Mouse (Mus musculus) urinary bladder, adult 18-20 months (tissue): Measurements from ENCODE around the gene Dock4.

Experiments
- DNase-seq, 2 experiments: peaks; one replicate each; pipeline ENCODE4 v3.0.0; 2022; ENCODE audit warnings: low spot score in 2 of 2, mixed read lengths in 2 of 2

Dock4 gene

DNA sequence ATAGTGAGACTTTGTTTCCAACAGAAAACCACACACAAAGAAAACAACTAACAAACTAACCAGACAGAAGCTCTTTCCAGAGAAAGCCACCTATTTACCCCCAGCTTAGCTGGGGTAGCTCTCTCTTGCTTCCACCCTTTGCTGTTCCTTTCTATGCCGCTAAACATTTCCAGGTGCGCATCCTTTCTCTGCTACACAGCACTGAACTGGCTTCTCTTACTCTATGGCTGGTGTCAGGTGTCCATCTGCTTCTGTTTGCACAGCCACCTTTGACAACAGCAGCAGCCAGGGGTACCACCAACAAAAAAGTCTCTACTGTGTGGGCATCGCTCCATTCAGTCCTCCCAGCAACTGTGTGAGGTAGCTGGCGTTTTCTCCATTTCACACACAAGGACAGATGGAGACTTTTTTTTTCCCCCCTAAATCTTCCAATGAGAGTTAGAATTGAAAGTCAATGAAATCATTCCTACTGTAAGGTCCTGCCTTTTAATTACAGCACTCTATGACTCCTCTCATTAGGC, 122.7 kb downstream of the Dock4 start:
- no peak for DNase-seq

DNA sequence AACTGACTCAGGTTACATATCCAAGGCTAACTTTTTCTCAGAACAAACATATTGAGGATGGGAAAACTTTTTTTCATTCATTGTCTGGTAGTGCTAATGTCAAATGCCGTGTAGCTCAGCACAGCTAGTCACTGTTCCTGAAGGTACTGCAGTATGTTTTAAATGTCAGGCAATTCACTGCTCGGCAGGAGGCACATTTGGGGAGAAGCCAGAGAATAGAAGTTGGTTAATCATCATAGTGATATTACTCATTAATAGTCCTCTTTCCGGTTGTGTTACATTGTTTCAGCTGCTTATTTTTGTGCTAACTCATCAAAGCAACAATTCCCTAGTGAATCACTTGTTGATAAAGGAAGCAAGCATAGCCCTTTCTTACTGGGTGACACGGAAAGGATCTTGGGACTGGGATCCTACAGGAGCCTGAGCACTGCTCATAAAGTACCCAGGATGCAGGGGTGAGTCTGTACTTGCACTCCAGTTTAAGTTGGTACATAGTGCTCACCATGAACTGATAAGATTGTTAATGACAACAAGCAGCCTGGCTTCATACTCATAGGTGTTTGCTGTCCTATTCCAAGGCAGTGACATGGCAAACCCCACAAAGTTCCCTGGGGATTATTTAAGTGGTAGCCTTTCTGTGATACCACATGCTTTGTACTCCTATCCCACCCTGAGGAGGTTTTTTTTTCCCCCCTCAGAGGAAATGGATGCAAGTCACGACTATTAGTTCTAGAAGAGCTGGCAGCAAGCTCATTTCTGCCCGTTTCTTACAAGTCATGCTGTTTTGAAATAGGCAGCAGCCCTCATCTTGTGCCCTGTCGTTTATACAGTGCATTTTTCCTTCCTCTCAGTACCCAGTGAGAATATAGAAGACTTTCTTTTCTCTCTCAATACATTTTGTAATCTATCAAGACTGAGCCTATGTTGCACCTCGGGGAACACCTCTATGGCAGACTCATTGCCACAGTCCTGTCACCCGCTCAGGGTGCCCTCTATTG, 123.5 kb downstream of the Dock4 start:
- no peak for DNase-seq

DNA sequence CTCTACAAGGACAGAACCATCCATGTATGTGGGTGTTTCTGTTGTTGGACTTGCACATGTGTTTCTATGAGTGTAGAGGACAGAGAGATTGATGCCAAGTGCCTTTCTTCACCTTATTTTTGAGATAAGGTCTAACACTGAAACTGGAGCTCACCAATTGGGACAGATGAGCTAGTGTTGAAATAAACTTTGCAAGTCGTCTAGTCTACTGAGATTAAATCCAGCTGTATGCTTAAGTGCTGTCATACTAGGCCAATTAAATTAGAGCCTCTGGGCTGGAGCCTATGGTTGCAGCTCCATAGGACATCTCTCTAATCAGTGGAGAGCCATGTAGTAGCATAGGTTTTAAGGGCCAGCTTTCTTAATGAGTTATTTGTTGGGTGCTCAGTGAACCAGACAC, 124.5 kb downstream of the Dock4 start:
- DNase-seq, result no peak

DNA sequence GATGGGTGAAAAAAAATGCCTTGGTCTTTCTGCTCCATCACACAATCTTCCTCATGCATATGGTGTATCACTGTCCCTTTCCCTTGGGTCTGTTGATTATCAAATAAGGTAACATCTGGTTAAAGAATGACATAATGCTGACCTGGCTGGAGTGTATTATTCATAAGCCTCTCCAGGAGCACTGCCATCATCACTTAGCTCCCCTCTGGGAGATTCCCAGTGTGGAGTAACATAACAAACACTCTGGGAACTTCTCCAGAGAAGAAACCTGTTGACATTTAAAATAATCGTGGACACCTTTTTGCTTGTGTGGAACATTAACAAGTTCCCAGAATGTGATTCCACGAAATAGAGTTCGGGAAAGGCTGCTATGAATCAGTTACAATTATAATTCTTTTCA, 128.3 kb downstream of the Dock4 start:
- no peak for DNase-seq

DNA sequence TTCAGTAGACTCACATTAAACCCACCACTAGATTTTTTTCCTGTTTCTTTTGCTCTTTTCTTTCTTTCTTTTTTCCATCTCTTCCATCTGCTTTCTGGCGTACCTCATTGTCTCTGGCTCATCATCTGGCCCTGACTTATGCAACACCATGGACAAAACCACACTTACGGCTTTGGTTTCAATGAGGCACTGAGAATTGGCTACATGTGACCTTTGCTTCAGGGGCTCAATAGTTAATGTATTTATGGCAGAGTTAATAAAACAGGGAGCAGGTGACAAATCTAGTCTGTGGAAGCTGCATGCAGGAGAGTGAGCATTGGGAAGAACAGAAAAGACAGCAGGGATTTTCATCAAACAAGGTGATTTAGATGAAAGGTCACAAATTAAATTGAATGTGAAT, 131.0 kb downstream of the Dock4 start:
- no peak for DNase-seq

DNA sequence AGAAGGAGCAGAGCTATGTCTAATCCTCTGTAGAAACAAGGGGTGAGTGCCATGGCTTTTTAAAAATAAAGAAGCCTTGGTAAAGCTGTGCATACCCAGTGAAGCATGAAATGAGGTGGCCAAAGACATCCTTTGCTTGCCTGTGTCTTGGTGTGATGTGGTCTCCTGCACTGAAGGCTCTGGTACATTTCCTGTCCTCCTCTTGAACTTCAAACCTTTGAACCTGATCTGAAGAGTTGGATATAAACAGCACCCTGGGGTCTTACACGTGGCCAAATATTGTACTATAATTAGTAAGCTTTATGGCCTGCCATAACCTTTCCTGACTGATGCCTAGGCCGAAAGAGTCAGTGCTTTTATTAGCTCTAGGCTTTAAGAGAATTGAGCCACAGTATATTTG, 134.6 kb downstream of the Dock4 start:
- no peak for DNase-seq

DNA sequence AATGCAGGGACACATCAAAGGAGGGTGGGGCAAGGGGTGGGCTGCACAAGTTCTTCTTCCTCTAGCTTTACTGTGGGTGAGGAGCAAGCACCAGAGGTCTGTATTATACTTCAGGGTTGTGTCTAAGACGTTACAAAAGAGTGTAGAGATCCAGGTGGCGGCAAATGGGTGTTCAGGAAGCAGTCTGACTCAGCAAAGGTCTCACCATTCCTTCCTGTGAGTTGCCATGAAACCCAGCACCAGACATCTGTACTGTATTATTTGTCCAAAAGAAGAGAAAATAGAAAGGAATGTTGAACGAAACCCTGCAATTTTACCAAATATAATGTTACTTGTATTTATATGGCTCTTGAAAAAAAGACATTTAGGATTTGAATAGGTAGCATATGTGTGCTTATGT, 135.3 kb downstream of the Dock4 start:
- no peak for DNase-seq

DNA sequence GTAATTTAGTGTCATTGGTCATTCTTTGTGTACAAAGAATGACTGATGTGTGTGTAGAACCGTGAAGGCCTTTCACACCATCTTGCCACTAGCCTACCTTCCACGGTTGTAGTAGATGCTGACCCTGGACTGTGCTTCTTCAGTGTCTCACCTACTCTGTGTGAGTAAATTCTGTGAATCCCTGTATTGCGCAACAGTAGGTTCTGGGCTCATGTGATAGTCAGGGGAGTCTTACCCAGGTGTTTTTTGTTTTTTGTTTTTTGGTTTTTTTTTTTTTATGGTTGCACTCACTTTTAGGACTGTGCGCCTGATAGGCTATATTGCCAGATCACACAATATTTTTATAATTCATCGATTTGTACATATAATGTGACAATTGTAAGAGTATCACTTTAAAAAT, 136.3 kb downstream of the Dock4 start:
- no peak for DNase-seq

DNA sequence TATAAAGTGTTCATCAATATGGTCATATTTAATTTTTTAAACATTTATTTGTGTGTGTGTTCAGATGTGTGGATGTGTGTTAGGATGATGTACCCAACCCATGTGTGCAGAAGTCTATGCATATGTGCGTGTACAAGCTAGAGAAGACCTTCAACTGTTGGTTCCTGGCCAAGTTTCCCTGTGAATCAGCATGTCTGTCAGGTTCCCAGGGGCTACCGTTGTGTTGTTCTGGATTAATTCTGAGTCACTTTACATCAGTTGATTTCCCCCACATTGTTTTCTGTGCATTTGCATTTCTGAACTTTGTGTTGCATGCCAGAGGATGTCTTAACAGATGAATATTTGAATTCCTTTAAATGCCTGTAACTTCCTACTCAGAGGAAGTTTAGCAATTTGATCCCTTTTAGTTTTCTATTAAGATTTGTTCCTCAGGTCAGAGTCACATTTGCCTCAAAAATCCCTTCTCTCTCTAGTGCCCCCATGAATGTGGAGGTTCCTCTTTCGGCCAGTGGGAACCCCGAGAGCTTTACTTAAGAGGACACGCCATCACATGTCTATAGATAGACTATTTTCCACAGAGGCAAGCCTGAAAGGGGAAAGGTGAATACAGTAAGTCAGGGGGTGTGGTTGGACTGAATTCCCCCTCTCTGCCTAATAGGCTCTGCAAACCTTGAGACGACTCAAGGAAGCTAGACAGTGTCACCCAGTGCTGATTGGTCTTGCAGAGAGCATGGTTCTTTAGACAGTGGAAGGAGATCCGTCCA, 139.0 kb downstream of the Dock4 start:
- DNase-seq, result no peak

DNA sequence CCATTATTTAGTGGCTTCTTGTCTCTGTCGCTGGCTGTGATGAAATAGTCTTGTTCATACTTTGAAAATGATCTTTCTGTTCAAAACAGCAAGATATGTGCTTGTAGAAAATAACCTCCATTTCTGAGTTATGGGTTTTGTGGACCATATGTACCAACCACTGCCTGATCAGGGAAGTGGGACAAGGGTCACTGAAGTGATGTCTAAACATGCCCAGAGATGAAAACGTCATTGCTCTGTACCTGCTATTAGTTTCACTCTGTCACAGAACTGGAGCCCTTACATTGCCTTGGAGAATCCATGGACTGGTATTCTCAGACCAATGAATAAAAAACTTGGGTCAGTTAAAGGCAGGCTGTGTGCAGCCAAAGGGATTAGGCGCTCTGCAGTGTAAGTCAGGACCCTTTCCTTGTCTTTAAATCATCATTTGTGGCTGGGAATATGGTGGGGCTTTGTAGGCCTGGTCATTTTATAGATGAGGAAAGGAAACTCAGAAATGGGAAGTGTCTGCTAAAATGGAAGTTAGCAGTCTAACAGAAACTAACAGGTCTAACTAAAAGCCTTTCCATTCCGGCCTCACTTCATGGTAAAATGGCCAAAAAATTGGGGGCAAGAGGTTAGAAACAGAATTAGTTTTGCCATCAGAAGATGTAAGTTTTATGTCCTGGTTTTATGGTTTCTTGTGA, 139.8 kb downstream of the Dock4 start:
- DNase-seq, result no peak

DNA sequence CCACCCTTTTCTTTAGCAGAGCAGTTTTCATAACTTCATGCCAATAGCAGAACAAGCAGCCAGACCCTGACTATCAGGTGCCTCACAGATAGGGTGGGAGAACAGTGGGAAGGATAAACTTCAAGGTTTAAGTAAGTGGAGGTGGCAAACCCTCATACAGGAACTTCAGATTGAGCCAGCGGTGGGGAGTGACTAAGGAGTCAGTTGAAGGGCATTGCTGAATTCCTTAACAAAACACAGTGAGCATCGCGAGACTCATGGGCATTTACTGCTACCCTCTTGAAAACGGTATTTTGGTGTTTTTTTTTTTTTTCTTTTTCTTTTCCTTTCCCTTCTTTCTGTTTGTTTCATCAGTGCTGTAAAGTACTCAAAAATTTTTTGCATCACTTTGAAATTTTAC, 148.4 kb downstream of the Dock4 start:
- DNase-seq, result no peak

DNA sequence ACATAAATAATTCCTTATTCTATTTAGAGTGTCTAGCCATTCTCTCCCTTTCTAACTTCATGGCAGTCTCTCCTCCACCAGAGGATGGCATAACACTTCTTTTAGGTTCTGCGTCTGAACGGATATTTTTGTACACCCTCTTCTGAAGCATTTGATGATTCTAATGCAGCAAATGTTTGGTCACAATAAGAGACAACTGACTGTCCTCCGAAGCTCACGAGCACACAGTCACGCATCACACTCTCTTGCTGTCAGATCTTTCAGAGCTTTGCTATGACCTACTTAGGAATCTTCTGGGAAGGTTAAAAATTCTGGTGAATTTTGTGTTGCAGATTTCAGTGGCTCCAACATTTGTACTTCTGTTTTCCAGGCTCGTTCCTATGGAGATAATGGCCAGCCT, 149.7 kb downstream of the Dock4 start:
- no peak for DNase-seq

DNA sequence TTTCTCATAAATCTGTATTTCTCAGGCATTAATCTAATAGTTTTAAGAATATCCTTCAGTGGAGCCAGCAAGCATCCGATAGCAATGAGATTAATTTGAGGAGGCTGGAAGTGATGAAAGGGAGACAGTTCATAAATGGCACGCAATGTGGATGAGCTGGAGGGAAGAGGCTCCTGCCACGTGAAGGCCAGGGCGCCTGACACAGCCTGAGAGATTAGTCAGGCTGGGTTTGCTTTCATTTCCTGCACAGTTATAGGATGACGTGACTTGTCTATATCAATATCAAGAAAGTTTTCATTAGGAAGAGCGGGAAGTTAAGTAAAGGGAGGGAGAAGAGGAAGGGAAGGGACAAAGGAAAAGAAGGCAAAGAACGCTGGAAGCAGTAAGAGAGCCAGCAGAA, 150.3 kb downstream of the Dock4 start:
- no peak for DNase-seq

DNA sequence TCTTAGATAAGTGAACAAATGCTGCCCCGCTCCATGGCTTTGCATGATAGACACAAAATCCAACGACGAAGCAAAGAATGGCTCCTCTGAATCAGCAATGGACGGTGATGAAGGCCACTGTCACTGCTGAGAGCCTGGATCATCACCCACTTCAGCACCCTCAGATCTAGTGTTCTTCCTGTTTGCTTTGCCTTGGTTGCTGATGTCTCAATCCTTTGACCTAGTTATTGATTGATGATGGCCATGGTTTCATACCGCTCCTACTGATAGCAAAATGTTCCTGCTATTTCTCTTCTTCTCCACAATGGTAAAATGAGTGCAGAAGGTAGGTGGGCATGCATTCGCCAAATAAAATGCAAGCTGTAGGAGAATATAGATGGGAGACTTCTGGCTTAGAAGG, 150.7 kb downstream of the Dock4 start:
- DNase-seq, result no peak

DNA sequence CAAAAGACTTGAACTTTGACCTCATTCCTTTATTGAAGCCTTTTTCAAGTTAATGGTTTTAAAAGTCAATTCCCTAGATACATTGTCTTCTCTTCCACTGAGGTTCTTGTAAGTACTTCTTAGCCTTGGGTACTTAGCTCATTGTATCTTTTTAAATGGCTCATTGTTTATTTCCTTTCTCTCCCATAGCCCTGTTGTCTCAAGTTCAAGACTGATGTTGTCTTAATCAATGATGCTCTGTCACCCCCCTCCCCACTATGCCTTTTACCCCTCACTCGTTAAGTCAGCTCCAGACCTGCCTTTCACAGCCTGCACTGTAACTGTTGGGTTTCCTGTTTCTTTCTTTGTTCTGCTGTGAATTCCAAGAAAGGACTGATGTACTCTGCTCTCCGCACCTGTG, 154.2 kb downstream of the Dock4 start:
- DNase-seq, result no peak

DNA sequence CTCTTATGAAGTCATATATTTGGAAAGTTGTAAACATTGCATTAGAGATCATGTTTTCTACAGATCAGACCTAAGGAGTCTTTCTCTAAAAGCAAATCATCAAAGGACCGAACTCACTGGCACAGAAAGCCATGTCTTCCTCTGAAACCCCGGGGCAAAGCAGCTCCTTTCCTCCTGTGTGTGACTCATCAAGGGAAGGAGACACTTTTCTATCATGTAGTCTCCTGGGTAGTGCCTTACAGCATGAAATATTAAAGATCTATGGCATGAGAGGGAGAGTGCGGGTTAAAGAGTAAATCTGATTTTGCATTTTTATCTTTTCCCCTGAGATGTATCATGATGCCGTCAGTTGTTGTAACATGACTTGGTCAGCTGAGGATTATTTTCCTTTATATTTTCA, 159.8 kb downstream of the Dock4 start:
- no peak for DNase-seq

DNA sequence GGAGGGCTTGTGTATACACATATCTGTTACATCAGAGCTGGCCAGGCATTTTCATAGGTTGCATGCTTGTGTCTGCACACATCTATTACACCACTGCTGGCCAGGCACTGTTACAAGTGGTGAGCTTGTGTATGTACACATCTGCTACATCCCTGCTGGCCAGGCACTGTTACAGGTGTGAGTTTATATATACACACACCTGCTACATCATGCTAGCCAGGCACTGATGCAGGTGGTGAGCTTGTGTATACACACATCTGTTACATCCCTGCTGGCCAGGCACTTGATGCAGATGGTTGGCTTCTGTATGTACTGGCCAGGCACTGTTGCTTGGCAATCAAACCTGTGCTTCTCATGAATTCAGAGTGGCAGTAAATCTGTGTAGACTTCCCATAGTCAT, 177.2 kb downstream of the Dock4 start:
- no peak for DNase-seq

DNA sequence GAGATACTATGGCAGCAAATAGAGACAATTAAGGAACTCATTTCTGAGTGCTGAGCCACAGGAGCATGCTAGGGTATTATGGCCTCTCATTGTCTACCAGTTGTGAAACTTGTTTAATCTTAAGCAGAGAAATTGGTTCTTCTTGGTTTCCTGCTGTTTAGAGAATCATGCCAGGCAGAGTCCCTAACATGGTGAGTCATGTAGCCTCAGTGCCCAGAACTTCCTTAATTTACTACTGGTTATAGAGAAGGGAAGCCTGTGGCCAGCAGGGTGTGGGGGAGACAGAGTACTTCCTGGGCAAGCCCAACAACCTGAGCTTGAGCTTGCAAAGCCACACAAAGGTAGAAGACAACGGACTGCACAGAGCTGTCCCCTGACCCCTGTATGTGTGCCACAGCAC, 180.8 kb downstream of the Dock4 start:
- DNase-seq, result peak in 1 of 2 experiments; percentile 4

DNA sequence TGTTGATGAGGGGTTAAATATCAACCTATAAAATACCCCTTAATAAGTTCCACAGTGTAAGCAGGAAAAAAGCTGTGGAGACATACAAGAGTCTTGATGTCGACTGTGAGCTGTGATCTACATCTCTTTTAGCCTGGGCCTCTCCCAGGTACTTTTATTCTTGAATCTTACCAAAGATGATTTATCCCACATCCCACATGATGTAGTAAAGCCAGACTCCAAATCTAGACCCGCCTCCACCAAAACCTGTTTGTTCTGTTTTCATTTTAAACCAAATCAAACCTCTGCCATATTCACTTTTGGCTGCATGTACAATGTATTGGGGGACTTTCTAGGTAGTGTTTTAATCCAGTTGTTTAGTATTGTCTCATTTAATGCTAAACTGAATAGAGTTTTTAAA, 187.5 kb downstream of the Dock4 start:
- no peak for DNase-seq

DNA sequence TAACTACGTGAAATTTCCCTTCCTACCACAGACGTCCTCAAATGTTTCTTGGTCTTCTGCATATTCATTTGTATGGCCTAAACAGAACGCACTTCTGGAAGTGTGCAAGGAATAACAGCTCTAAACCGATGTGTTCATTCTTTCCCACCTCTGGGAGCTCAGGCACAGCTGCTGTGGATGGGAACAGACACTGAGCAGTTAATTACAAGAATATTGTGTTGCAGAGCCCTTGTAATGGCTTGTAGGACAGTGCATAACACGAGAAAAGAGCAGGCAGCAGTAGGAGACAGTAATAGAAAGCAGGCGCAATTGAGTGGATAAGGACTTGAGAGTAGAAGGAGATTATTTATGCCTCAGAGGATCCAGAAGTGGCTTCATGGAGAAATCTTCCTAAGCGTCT, 188.4 kb downstream of the Dock4 start:
- no peak for DNase-seq

DNA sequence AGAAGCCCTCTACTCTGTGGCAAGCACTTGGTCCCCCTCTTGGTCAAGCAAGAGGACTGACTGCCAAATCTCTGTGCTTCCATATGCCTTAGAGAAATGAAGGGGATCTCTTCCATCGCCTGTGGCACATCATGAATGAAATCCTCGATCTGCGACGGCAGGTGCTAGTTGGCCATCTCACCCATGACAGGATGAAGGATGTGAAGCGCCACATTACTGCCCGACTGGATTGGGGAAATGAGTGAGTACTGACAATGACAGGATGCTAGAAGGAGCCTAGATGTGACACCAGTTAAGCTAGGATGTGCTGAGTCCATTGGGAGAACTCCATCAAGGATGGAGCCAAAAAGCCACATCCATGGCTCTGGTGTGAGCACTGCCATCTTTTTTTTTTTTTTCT, 190.2 kb downstream of the Dock4 start:
- DNase-seq, result no peak

DNA sequence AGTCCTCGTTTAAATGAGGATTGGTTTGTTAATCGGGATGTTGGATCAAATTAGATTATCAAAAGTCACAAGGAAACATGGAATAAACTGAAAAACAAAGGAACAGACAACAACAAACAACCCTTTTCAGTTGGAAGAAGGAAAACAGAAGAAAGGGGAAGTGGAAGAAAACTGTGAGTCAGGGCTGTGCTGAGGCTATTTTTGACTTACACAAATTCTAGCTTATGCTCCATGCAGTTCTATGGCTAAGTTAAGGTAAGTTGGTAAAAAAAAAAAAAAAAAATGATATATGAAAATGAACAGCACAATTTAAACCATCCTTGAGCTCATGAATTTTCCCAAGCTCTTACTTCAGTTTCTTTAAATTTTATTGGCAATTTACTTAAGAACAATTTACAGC, 191.7 kb downstream of the Dock4 start:
- no peak for DNase-seq
